Mouse (Mus musculus) cerebellum, adult 9-10 months (tissue): ENCODE results near the gene Slc23a3.

Source experiments
- DNase-seq: peaks from one replicate; pipeline ENCODE4 v3.0.0; 2022

Slc23a3 gene

GRCm38 (mm10) chr1:75138448-75138847 is 4.8 kb upstream of the Slc23a3 start:
- DNase-seq = no peak

DNA sequence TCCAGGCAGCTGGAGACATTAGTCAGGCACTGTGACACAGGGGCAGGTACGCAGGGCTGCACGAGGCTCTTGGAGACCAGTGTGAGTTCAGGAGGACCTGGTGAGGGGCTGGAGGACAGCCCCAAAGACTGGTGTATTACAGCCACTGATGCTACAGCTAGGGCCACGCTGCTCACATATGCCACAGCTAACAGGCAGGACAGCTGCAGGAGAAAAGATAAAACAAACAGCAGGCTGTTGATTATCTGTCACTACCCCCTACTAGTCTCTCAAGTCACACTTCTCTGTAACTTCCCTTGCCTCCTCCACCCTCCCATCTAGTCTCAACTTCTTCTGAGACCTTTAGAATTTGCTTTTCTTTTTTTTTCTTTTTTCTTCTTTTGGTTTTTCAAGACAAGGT is 3.0 kb upstream of the Slc23a3 start:
- DNase-seq = no peak

- DNase-seq = no peak
Observed at GRCm38 (mm10) chr1:75136293-75136692, 2.6 kb upstream of the Slc23a3 start.

DNA sequence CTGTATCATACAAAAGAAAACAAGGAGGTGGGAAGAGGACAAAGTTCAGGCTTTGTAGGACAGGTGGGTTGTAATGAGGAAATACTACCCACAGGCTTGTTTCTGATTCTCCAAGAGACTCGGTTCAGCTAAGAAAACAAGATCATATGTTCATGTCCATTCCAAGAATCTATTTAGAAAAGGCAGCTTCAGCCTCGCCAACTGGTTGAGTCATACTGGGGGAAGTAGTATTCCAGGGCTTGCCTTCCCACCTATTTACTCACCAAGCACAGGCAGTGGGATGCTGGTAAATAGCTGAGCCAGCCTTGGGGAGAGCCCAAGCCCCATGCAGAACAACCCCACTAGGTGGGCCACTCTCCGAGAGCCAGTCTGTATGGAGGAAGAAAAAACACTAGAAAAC is 5.0 kb downstream of the Slc23a3 start:
- DNase-seq = no peak

- DNase-seq = no peak
Observed at GRCm38 (mm10) chr1:75125418-75125817, 8.3 kb downstream of the Slc23a3 start.

GRCm38 (mm10) chr1:75124346-75125321 is 9.1 kb downstream of the Slc23a3 start, which contains the start of gene Nhej1:
Gene Nhej1, minus strand, starts transcription at chr1:75125200.
- DNase-seq = peak; percentile 96

DNA sequence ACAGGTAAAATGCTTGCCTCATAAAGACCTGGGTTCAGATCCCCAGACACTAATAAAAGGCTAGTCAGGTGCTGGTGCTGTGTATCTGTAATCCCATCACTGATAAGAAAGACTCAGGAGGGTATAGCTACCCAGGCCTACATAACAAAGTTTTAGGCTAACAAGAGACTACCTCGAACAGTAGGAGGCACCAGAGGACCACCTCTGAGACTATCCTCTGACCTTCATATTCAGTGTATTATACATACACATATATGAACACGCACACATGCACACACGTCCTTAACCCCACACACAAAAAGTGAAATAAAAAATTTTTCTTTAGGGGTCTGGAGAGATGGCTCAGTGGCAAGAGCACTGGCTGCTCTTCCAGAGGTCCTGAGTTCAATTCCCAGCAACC is 11.5 kb downstream of the Slc23a3 start:
- DNase-seq = no peak
